Mouse (Mus musculus) left cerebral cortex, adult 2 months (tissue): ENCODE measurements at regions not wholly inside any gene's neighbourhood (a gene's known extent, or its start where the extent isn't known, plus 50 kb on each side); places are given as distances from the start of the nearest gene placed in this dataset.
A peak's percentile ranks its signal among the peaks of the same experiment; 100 is the strongest.

Source experiments
- DNase-seq, 2 experiments: peaks; one replicate each; pipeline ENCODE4 v3.0.0; 2021 to 2022; ENCODE audit warnings: low spot score in 2 of 2, mixed read lengths in 1 of 2; ENCODE audit errors: extremely low spot score in 1 of 2
- H3K27ac ChIP-seq: fragments of 200-600 bp; 2 replicates; pipeline ENCODE4 v1.8.1; 2022
- H3K4me3 ChIP-seq: fragments of 200-600 bp; 2 replicates; pipeline ENCODE4 v1.8.1; 2022
- CTCF ChIP-seq: fragments of 200-600 bp; IDR thresholded peaks from 2 replicates; pipeline ENCODE4 v1.8.1; 2022; ENCODE audit warnings: antibody characterized with exemption, mild to moderate bottlenecking, moderate library complexity
- intact Hi-C: fragments of 180-260 bp; cut with DNase I; formaldehyde crosslinking; loops from one replicate; pipeline ENCODE4 v1.15.1; 2025

- TF ChIP-seq CTCF = no peak
- intact Hi-C loops = no loop called here
- Histone ChIP-seq H3K4me3 (no peak overlapping the region), H3K27ac (no peak overlapping the region)
- no peak for DNase-seq
These were observed 417.4 kb upstream of the Kcnab2 start for GRCm38 (mm10) chr4:152895076-152895475.

GRCm38 (mm10) chr4:152892997-152893396 lies 415.3 kb upstream of the Kcnab2 start:
- Histone ChIP-seq H3K27ac (no peak overlapping the region), H3K4me3 (no peak overlapping the region)
- TF ChIP-seq CTCF = no peak
- intact Hi-C loops = no loop called here
- no peak for DNase-seq

- no peak overlapping the region for H3K4me3 ChIP-seq
- no peak for DNase-seq
- TF ChIP-seq CTCF = peak; percentile 22
- intact Hi-C loops = no loop called here
- no peak overlapping the region for H3K27ac ChIP-seq
These were observed 411.5 kb upstream of the Kcnab2 start for GRCm38 (mm10) chr4:152889211-152889610.

GRCm38 (mm10) chr4:152888306-152888705 lies 410.6 kb upstream of the Kcnab2 start:
- TF ChIP-seq CTCF = no peak
- DNase-seq = no peak
- no peak overlapping the region for H3K4me3 ChIP-seq
- intact Hi-C loops = no loop called here
- H3K27ac ChIP-seq = no peak overlapping the region

- Histone ChIP-seq H3K4me3 (no peak overlapping the region), H3K27ac (no peak overlapping the region)
- intact Hi-C loops = no loop called here
- no peak for TF ChIP-seq CTCF
- no peak for DNase-seq
These were observed 409.1 kb upstream of the Kcnab2 start for GRCm38 (mm10) chr4:152886773-152887172.

- H3K4me3 ChIP-seq = no peak overlapping the region
- no peak for TF ChIP-seq CTCF
- DNase-seq = no peak
- H3K27ac ChIP-seq = no peak overlapping the region
- intact Hi-C loops = no loop called here
These were observed 403.8 kb upstream of the Kcnab2 start for GRCm38 (mm10) chr4:152881433-152881930.

GRCm38 (mm10) chr4:152880368-152880767 lies 402.7 kb upstream of the Kcnab2 start:
- intact Hi-C loops = no loop called here
- DNase-seq = no peak

GRCm38 (mm10) chr4:152878941-152879340 lies 401.3 kb upstream of the Kcnab2 start:
- intact Hi-C loops = no loop called here
- no peak overlapping the region for H3K4me3 ChIP-seq
- DNase-seq = no peak
- no peak for TF ChIP-seq CTCF
- H3K27ac ChIP-seq = no peak overlapping the region

More at GRCm38 (mm10) chr4:152880368-152880767, 402.7 kb upstream of the Kcnab2 start:
- Histone ChIP-seq H3K27ac (no peak overlapping the region), H3K4me3 (no peak overlapping the region)
- no peak for TF ChIP-seq CTCF

- TF ChIP-seq CTCF = no peak
- no peak for DNase-seq
- no peak overlapping the region for H3K4me3 ChIP-seq
- H3K27ac ChIP-seq = no peak overlapping the region
- intact Hi-C loops = no loop called here
These were observed 400.7 kb upstream of the Kcnab2 start for GRCm38 (mm10) chr4:152878401-152878800.

GRCm38 (mm10) chr4:152870046-152870445 lies 392.4 kb upstream of the Kcnab2 start:
- no peak for TF ChIP-seq CTCF
- Histone ChIP-seq H3K27ac (no peak overlapping the region), H3K4me3 (no peak overlapping the region)
- DNase-seq = no peak
- intact Hi-C loops = no loop called here

- no peak overlapping the region for H3K4me3 ChIP-seq
- TF ChIP-seq CTCF = no peak
- no peak for DNase-seq
- intact Hi-C loops = loop anchor here (10.0 kb wide), 1 partner anchor 149 kb away; no protein-coding TSS in a partner anchor
- H3K27ac ChIP-seq = no peak overlapping the region
These were observed 388.2 kb upstream of the Kcnab2 start for GRCm38 (mm10) chr4:152865894-152866293.

- intact Hi-C loops = loop anchor here (10.0 kb wide), 1 partner anchor 152 kb away; no protein-coding TSS in a partner anchor
- Histone ChIP-seq H3K27ac (peak overlapping the region; percentile 48; the same call in 1 of the 2 replicates), H3K4me3 (no peak overlapping the region)
- DNase-seq = no peak
- no peak; the same call in 1 of the 2 replicates for TF ChIP-seq CTCF
These were observed 385.3 kb upstream of the Kcnab2 start for GRCm38 (mm10) chr4:152862818-152863614.

GRCm38 (mm10) chr4:152859161-152859560 lies 381.5 kb upstream of the Kcnab2 start:
- H3K4me3 ChIP-seq = no peak overlapping the region
- no peak overlapping the region for H3K27ac ChIP-seq
- intact Hi-C loops = no loop called here
- DNase-seq = no peak
- no peak for TF ChIP-seq CTCF
